Mouse (Mus musculus) midbrain, embryonic 11.5 days (tissue): ENCODE measurements at regions not wholly inside any gene's neighbourhood (a gene's known extent, or its start where the extent isn't known, plus 50 kb on each side); places are given as distances from the start of the nearest gene placed in this dataset.

ENCODE experiments used
- ATAC-seq: fragments of 200-750 bp; cut with Nextera tagmentation; 2 replicates; pipeline ENCODE4 v1.8.0; 2017; ENCODE audit warnings: moderate TSS enrichment, moderate library complexity; ENCODE audit not compliant: low FRiP score
- DNase-seq: peaks from one replicate; pipeline ENCODE4 v3.0.0; 2015; ENCODE audit warnings: low spot score; ENCODE audit errors: missing footprints
- H3K27ac ChIP-seq: fragments of 300-500 bp; sonication (generic); 2 replicates; pipeline ENCODE4 v1.5.1; 2014; ENCODE audit warnings: low read depth, low read length
- H3K27me3 ChIP-seq: fragments of 300-500 bp; sonication (generic); 2 replicates; pipeline ENCODE4 v1.6.1; 2014; ENCODE audit warnings: mild to moderate bottlenecking, low read length, moderate library complexity, mixed read lengths; ENCODE audit not compliant: control insufficient read depth, insufficient read depth
- H3K36me3 ChIP-seq: fragments of 300-500 bp; sonication (generic); 2 replicates; pipeline ENCODE4 v1.6.1; 2014; ENCODE audit warnings: mild to moderate bottlenecking, low read length, moderate library complexity, mixed read lengths; ENCODE audit not compliant: control insufficient read depth, insufficient read depth
- H3K4me1 ChIP-seq: fragments of 300-500 bp; sonication (generic); 2 replicates; pipeline ENCODE4 v1.6.1; 2014; ENCODE audit warnings: low read length; ENCODE audit not compliant: control insufficient read depth, insufficient read depth
- H3K4me2 ChIP-seq: fragments of 300-500 bp; sonication (generic); 2 replicates; pipeline ENCODE4 v1.6.1; 2014; ENCODE audit warnings: mild to moderate bottlenecking, moderate library complexity
- H3K4me3 ChIP-seq: fragments of 300-500 bp; sonication (generic); 2 replicates; pipeline ENCODE4 v1.5.1; 2014; ENCODE audit warnings: low read depth, low read length
- H3K9ac ChIP-seq: fragments of 300-500 bp; sonication (generic); 2 replicates; pipeline ENCODE4 v1.6.1; 2014; ENCODE audit warnings: low read length
- H3K9me3 ChIP-seq: fragments of 300-500 bp; sonication (generic); 2 replicates; pipeline ENCODE4 v1.6.1; 2016; ENCODE audit warnings: low read length; ENCODE audit not compliant: control insufficient read depth
- WGBS: fragments of 180-500 bp; shearing (Covaris S2); extraction: QIAGEN DNeasy Blood & Tissue Kit; methylation state at CpG from one replicate; pipeline ENCODE4 v1.1.7; 2014; 5-methylcytosine and 5-hydroxymethylcytosine counted together

DNA sequence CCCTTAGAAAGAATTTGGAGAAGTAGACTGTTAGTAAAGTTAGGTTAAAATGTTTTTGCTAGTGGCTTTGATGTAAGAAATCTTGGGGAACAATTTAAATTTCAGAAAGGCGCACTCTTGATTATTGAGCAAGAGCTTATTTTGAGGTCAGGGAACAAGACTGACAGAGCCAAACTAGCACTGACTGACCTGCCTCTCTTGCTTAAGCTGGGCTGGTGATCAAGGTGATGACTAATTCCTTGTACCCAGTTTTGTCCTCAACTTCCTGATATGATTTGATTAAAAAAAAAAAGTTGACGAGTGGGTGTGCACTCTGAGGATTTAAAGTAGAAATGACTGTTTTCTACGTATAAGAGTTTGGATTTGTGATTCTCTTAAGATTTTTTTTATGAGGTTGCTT is 124.2 kb upstream of the Usp24 start:
- ATAC-seq (no peak), DNase-seq (no peak)
- no peak overlapping the region for H3K27ac ChIP-seq
- no peak overlapping the region for H3K9ac ChIP-seq
- WGBS = 96% methylated on average over 3 of the region's 3 CpGs
- H3K4me3 ChIP-seq = no peak overlapping the region
- H3K36me3 ChIP-seq = no peaks in the 10 kb centered on the region
- H3K4me1 ChIP-seq = no peaks in the 10 kb centered on the region
- no peaks in the 10 kb centered on the region for H3K27me3 ChIP-seq
- H3K9me3 ChIP-seq = no peaks in the 10 kb centered on the region
- H3K4me2 ChIP-seq = no peak overlapping the region

DNA sequence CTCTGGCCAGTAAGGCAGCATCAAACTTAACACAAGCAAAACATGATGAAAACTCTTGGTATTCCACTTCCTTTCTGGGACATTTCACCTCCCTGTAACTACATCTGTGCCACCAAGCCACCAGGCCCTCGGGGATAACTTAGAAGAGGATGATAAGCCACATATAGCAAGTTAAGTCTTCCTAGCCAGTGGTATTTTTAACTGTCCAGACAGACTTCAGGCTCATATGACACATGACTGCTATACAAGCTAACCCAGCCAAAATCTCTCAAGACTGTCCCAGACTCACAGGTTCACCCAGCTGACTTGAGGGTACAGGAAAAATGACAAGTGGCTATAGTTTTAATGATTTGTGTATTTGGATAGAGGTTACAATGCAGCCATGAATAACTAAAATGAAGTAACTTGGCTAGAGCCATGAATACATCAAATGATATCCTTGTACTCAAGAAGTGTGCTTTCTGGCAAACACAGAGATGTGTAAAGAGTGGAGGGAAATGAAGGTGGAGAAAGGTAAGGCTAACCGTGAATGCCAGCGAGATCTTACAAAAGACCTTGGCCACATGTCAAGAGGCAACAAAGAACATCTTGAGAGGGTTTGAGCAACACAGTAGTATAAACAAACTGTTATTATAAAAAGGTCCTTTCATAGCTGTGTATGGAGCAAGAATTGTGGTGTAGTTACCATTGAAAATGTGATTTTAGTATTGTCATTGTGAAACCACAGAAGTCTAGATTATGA is 122.6 kb upstream of the Usp24 start:
- Histone ChIP-seq H3K4me2 (no peak overlapping the region), H3K27ac (no peak overlapping the region), H3K4me1 (no peaks in the 10 kb centered on the region), H3K9ac (no peak overlapping the region), H3K9me3 (no peaks in the 10 kb centered on the region), H3K27me3 (no peaks in the 10 kb centered on the region), H3K36me3 (no peaks in the 10 kb centered on the region), H3K4me3 (no peak overlapping the region)
- WGBS = 88% methylated on average over 3 of the region's 3 CpGs
- DNase-seq (no peak), ATAC-seq (no peak)

DNA sequence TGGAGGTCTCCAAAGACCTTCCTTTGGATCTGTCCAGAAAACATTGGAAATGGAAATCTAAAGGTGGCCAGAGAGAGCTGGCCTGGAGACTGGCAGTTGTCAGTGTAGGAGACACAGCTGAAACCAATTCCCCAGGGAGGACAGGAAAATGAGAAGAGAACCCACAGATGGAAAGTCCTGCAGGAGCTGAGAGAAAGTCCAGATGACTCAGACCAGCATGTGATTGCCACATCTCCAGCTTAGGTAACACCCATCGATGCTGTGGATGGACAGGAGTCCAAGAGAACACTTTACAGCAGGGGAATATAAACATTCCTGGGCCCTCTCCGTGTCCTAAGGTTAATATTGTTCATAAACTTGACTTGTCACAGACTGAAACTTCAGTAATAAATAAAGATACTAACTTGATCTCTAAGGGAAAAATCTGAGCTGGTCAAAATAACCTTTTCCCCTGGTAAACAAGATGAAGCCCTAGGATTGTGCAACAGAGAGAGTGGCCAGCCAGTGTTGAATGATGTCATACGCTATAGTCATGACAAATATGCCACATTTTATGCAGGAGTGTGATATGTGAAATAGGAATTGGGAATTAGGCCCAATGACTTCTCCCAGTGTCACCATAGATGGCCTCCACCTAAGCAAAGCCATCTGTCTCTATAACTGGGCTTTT is 120.4 kb upstream of the Usp24 start:
- Histone ChIP-seq H3K27me3 (no peaks in the 10 kb centered on the region), H3K9me3 (no peaks in the 10 kb centered on the region), H3K4me3 (no peak overlapping the region), H3K36me3 (no peaks in the 10 kb centered on the region), H3K4me2 (no peak overlapping the region), H3K9ac (no peak overlapping the region), H3K27ac (no peak overlapping the region), H3K4me1 (peaks cover 7% of the 10 kb centered on the region; the same call in 1 of the 2 replicates)
- ATAC-seq (no peak), DNase-seq (no peak)
- 87% methylated on average over 3 of the region's 3 CpGs for WGBS

DNA sequence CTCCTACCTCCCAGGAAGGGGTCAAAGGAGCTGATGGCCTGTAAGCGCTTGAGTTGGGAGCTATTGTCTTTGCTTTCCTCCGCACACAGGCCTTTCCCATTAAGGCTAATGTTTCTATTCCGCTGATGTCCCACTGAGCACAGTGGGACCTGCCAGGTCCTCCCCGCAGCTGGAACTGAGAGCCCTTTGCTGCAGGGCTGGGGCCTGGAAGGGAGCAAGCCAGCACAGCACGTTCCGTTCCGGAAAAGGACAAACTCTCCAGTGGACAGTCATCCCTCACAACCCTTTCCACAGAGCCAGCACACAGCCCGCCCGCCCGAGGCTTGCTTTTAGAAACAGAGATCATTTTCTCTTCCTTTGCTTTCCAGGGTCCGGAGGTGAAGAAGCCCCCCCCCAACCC is 116.2 kb upstream of the Usp24 start:
- no peak for DNase-seq

DNA sequence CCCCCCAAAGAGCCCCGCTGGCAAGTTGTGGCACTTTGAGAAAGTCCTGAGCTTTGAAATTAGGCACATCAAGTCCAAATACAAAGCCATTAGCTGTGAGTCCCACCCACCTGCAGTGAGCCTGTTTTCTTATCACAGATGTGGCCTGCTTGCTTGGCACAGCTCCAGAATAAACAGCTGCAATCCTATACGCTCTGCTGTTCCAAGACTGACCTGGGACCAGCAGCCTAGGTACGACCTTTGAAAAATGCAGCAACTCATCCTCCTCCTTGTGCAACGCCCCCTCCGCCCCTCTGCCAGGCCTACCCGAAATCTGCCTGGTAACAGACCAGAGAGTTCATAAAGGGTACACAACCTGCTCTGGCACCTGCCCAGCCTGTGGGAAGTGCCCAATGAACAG is 115.8 kb upstream of the Usp24 start:
- peak overlapping the region; percentile 15; the same call in 1 of the 2 replicates for H3K4me2 ChIP-seq
- H3K27ac ChIP-seq = no peak overlapping the region
- H3K36me3 ChIP-seq = no peaks in the 10 kb centered on the region
- H3K4me3 ChIP-seq = no peak overlapping the region
- no peaks in the 10 kb centered on the region for H3K27me3 ChIP-seq
- DNase-seq = peak; percentile 86
- ATAC-seq = no peak
- WGBS = 49% methylated on average over 6 of the region's 6 CpGs
- H3K9ac ChIP-seq = no peak overlapping the region
- peaks cover 7% of the 10 kb centered on the region; the same call in 1 of the 2 replicates for H3K4me1 ChIP-seq
- H3K9me3 ChIP-seq = no peaks in the 10 kb centered on the region

More for the DNA sequence above, 116.2 kb upstream of the Usp24 start:
- no peak overlapping the region for H3K27ac ChIP-seq
- no peaks in the 10 kb centered on the region for H3K9me3 ChIP-seq
- no peaks in the 10 kb centered on the region for H3K27me3 ChIP-seq
- no peak overlapping the region for H3K4me3 ChIP-seq
- ATAC-seq = 0 out of 2 replicates have a peak, but pooled peaks have one; percentile 42
- H3K36me3 ChIP-seq = no peaks in the 10 kb centered on the region
- WGBS = 9% methylated on average over 11 of the region's 11 CpGs
- H3K9ac ChIP-seq = no peak overlapping the region
- H3K4me2 ChIP-seq = peak overlapping the region; percentile 15; the same call in 1 of the 2 replicates
- H3K4me1 ChIP-seq = peaks cover 7% of the 10 kb centered on the region; the same call in 1 of the 2 replicates

DNA sequence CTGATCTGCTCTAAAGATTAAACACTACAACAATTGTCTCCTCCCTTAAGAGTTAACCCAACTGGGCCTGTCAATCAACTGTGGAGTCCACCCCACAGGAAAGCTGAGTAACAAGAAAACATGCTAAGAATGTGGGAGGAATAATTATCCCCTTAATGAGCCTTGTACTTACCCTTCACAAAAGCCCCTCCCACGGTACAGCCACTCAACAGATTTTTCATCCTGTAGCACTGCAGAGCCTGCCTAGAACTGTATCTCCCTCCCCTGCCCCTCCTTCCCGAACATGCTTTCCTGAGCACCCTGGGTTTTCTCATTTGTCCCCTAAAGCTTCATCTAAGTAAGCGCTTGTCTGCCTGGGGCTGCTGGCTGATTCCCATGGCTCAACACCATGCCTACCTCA is 113.5 kb upstream of the Usp24 start:
- ATAC-seq = no peak; the same call in 1 of the 2 replicates
- no peak for DNase-seq

DNA sequence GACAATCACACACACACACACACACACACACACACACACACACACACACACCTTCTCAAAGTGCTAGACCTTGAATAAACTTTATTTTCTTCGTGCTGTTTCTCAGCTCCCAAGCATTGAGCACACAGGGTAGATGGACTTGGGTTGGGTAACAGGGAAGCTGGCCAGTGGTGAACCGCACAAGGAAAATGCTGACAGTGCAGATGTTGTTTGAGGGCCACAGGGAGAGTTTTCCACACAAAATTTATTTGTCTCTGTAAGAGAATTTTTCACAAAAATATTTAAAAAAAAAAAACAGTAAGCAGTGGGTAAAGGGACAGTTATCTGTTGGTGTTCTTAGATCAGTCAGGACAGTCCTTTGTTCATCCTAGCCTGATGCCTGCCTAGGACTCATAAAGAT is 110.8 kb upstream of the Usp24 start:
- no peaks in the 10 kb centered on the region for H3K9me3 ChIP-seq
- H3K4me3 ChIP-seq = no peak overlapping the region
- 90% methylated on average over 2 of the region's 2 CpGs for WGBS
- no peaks in the 10 kb centered on the region for H3K36me3 ChIP-seq
- H3K27me3 ChIP-seq = no peaks in the 10 kb centered on the region
- H3K4me2 ChIP-seq = no peak overlapping the region
- H3K4me1 ChIP-seq = no peaks in the 10 kb centered on the region
- H3K27ac ChIP-seq = no peak overlapping the region
- no peak overlapping the region for H3K9ac ChIP-seq
- no peak for DNase-seq
- no peak for ATAC-seq

More for the DNA sequence above, 113.5 kb upstream of the Usp24 start:
- H3K4me3 ChIP-seq = no peak overlapping the region
- no peak overlapping the region for H3K27ac ChIP-seq
- no peak overlapping the region for H3K4me2 ChIP-seq
- no peaks in the 10 kb centered on the region for H3K9me3 ChIP-seq
- peaks cover 7% of the 10 kb centered on the region; the same call in 1 of the 2 replicates for H3K4me1 ChIP-seq
- H3K9ac ChIP-seq = no peak overlapping the region
- H3K27me3 ChIP-seq = no peaks in the 10 kb centered on the region
- 38% methylated on average over 3 of the region's 3 CpGs for WGBS
- no peaks in the 10 kb centered on the region for H3K36me3 ChIP-seq

DNA sequence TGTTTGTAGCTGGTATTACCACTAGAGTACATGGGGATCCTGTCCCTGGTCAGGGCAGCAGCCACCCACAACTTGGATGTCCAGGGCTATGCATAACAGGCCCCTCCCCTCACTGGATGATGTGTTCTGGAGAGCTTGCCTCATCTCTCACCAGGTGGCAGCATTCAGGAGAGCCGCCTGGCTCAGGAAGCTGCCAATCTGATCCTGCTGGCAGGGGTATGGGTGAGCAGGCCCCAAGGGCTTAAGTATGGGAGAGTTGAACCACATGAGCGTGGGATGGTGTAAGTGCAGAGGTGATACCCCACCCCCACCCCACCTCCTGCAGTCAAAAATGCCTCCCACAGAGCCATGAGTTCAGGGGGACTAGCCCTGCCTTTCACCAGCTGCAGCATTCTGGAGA is 110.0 kb upstream of the Usp24 start:
- Histone ChIP-seq H3K4me2 (no peak overlapping the region), H3K4me3 (no peak overlapping the region), H3K27me3 (no peaks in the 10 kb centered on the region), H3K27ac (no peak overlapping the region), H3K9ac (no peak overlapping the region), H3K36me3 (no peaks in the 10 kb centered on the region), H3K4me1 (no peaks in the 10 kb centered on the region), H3K9me3 (no peaks in the 10 kb centered on the region)
- ATAC-seq (no peak), DNase-seq (no peak)
- WGBS = 50% methylated on average over 2 of the region's 2 CpGs

DNA sequence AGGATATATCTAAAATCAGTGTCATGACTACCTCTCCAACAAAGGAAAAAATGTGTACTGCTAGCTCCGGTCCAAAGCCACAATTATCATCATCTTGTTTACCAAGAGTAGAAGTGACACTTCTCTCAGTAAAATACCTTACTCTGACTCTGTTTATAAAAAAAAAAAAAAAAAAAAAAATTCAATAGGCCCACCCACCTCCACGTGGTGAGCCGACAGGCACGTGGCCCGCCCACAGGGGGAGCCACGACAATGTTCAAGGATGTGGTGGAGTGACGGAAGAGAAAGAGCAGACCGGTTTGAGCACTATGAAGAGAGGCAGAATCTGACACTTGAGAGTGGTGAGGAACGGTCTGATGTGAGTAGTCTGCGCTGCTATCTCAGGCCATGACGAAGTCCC is 106.5 kb upstream of the Usp24 start:
- Histone ChIP-seq H3K9ac (no peak overlapping the region), H3K27ac (no peak overlapping the region), H3K4me2 (no peak overlapping the region), H3K36me3 (no peaks in the 10 kb centered on the region), H3K4me1 (no peaks in the 10 kb centered on the region), H3K27me3 (no peaks in the 10 kb centered on the region), H3K9me3 (no peaks in the 10 kb centered on the region), H3K4me3 (no peak overlapping the region)
- ATAC-seq (no peak), DNase-seq (no peak)
- 89% methylated on average over 11 of the region's 11 CpGs for WGBS
